Mouse (Mus musculus): ENCODE measurements around the gene Dnajb5.

DNA sequence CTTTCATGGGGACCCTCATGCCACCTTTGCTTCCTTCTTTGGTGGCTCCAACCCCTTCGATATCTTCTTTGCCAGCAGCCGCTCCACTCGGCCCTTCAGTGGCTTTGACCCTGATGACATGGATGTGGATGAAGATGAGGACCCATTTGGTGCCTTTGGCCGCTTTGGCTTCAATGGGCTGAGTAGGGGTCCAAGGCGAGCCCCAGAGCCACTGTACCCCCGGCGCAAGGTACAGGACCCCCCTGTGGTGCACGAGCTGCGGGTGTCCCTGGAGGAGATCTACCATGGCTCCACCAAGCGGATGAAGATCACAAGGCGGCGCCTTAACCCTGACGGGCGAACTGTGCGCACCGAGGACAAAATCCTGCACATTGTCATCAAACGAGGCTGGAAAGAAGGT, 7.0 kb downstream of the Dnajb5 start:
- no peak for TF ChIP-seq GATA1 (IDR thresholded peaks at IDR 0.05; ENCODE audit: borderline replicate concordance, low read length)
- no peak for TF ChIP-seq FLI1 (IDR thresholded peaks at IDR 0.05; ENCODE audit: low read length)

Measured in megakaryocyte, embryonic 14.5 days (primary cell).